Mouse (Mus musculus): ENCODE results near the gene Itga10.

DNA sequence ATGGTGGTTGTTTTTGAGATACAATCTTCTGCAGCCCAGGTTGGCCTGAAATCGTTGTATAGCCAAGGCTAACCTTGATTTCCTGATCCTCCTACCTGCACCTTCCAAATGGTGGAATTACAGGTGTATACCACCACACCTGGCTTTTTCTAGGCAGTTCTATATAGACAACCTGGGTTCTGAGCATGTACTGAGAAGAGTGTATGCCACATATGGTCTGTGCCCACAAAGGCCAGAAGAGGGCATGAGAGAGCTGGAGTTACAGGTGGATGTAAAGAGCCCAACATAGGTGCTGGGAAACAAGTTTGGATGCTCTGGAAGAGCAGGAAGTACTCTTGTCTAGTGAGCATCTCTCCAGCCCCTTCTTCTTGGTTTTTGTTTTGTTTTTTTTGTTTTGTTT lies 21.9 kb downstream of the Itga10 start:
- TF ChIP-seq POLR2A (IDR thresholded peaks at IDR 0.05; ENCODE audit: low read depth, low read length) (no peak), CTCF (IDR thresholded peaks at IDR 0.05; ENCODE audit: borderline replicate concordance, insufficient read depth, low read length) (peak; percentile 31; the same call in 1 of the 2 replicates)
